Mouse (Mus musculus): ENCODE results near the gene Cby1. TPM values are rescaled to one million over a fixed set of nuclear protein-coding genes. Genes with fewer than 3 reads are reported as not detected.

Cby1 gene
- total RNA-seq, 2 experiments from 2014 or later = 42.6 to 49.4 TPM

GRCm38 (mm10) chr15:79716710-79717109 lies 57.7 kb downstream of the Cby1 start:
- no peak for TF ChIP-seq CTCF (IDR thresholded peaks at IDR 0.05)
- intact Hi-C loops (cut with DNase I) = no loop called here
- no peak for DNase-seq (ENCODE audit: extremely low spot score in 1 of 2, low spot score in 2 of 2)
- Histone ChIP-seq H3K27ac (no peak overlapping the region), H3K4me3 (no peak overlapping the region)

Other genes with a start within 250 kb of the Cby1 start
- 100 to 1,000 TPM; 153 to 159 TPM for gene Csnk1e, start 203.6 kb upstream of the Cby1 start, total RNA-seq (2021)
- gene Kcnj4, start 154.0 kb upstream of the Cby1 start, total RNA-seq (2021) = 100 to 1,000 TPM; 186 to 202 TPM
- gene Kdelr3, start 142.8 kb upstream of the Cby1 start, total RNA-seq (2021) = under 1 TPM; 0.32 to 0.33 TPM
- 100 to 1,000 TPM; 323 to 340 TPM for gene Ddx17, start 112.5 kb upstream of the Cby1 start, total RNA-seq (2021)
- gene Dmc1, start 54.1 kb upstream of the Cby1 start, total RNA-seq (2021) = under 1 TPM; 0.66 to 0.91 TPM
- 10 to 100 TPM; 12.9 to 13.6 TPM for gene Fam227a, start 243 bp upstream of the Cby1 start, total RNA-seq (2021)
- gene Tomm22, start 11.7 kb downstream of the Cby1 start, total RNA-seq (2021) = 10 to 100 TPM; 81.8 to 96.6 TPM
- 10 to 100 TPM; 64.3 to 68.0 TPM for gene Josd1, start 28.7 kb downstream of the Cby1 start, total RNA-seq (2021)
- gene Gtpbp1, start 31.6 kb downstream of the Cby1 start, total RNA-seq (2021) = 10 to 100 TPM; 54.2 to 58.0 TPM
- 10 to 100 TPM; 43.9 to 46.5 TPM for gene Sun2, start 83.3 kb downstream of the Cby1 start, total RNA-seq (2021)
- gene Dnal4, start 118.7 kb downstream of the Cby1 start, total RNA-seq (2021) = 10 to 100 TPM; 53.2 to 54.1 TPM
- gene Nptxr, start 145.6 kb downstream of the Cby1 start, total RNA-seq (2021) = 100 to 1,000 TPM; 800 to 813 TPM
- 10 to 100 TPM in 1 of 2 experiments, 1 to 10 TPM in 1; 9.7 to 19.7 TPM for gene Npcd, start 175.0 kb downstream of the Cby1 start, total RNA-seq (2021)
- gene Cbx6, start 175.5 kb downstream of the Cby1 start, total RNA-seq (2021) = 100 to 1,000 TPM; 370 to 387 TPM
- gene Apobec3, start 232.5 kb downstream of the Cby1 start, total RNA-seq (2021) = 1 to 10 TPM; 5.1 to 6.1 TPM